Mouse (Mus musculus) c-Kit-positive CD71-positive TER-119-positive erythroid progenitor cells, embryonic 14.5 days (primary cell): ENCODE measurements at regions not wholly inside any gene's neighbourhood (a gene's known extent, or its start where the extent isn't known, plus 50 kb on each side); places are given as distances from the start of the nearest gene placed in this dataset.
A peak's percentile ranks its signal among the peaks of the same experiment; 100 is the strongest.

Experiments
- DNase-seq: peaks from one replicate; pipeline ENCODE4 v3.0.0-alpha.2; 2013; ENCODE audit warnings: low spot score

DNA sequence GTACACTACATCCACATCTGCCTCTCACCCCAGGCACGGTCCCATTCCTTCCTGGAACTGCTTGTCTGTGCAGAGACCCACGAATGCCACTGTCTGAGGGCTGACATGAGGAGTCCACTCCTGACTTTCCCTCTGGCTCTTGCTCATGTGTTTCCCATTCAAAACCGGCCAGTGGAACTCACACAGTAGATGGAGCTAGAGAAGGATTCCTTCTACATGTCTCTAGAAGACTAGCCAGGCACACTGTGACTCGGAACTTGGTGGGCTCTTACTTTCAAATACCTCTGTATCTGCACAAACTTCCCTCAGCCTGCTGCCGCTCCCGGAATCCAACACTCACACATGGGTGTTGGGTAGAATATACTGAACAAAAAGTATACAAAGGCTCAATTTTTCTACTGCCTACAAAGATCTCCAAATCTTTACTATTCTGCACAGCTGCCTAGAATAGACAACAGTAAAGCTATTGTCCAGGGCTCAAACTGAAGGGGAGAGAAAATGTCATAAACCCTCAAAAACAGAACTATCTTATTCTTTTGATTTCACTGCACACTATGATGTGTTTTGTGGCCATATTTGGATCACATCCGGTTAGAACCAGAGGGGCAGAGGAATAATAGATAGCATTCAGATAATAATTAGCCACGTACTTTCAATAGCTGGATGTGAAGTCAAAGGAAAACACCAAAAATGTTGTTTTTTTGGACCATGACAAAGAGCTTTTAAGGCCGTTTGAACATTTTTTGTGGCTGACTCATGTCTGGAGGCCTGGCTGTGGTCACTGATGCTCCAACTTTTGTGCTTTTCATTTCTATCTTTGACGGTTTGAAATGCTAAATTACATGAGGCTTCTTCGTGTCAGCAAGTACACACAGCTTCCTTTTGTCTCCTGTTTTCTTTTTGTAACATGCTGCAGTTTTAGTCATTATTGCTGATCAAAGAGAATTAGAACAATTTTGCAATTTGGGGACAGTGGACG lies 164.3 kb upstream of the Foxd3 start:
- DNase-seq, result no peak

- DNase-seq, result no peak
Measured at GRCm38 (mm10) chr4:99503221-99503744, 152.8 kb upstream of the Foxd3 start.

- DNase-seq, result no peak
Measured at GRCm38 (mm10) chr4:99511993-99512392, 144.1 kb upstream of the Foxd3 start.

DNA sequence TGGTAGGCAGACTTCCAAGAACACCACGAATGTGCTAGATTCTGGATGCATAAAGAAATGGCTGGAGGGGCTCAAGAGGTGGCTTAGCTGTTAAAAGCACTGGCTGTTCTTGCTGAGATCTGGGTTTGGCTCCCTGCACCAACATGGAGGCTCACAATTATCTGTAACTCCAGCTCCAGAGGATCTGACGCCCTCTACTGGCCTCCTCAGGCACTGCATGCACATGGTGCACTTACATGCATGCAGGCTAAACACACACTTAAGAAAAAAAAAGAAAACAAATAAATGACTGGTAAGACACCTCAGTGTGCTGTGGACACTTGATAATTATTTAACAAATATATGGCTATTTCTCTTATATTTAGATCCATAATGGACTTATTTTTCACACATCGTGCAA lies 139.2 kb upstream of the Foxd3 start:
- no peak for DNase-seq

- DNase-seq, result no peak
Measured at GRCm38 (mm10) chr4:99527441-99527840, 128.7 kb upstream of the Foxd3 start.

DNA sequence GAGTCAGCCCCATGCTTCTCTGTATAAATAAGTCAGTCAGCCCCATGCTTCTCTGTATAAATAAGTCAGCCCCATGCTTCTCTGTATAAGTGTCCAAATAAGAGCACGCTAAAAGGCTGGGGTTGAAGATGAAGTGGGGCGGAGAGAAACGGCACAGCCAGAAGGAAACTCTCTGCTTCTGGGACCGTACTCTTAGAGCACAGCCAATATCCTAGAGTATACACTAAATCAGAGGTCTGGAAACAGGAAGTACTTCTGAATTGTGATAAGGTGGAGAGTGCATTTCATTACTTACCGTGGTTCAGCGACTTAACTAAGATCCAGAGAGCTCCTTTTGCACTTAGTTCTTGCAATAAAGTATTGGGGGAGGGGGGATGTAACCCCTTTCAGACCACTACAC lies 112.1 kb upstream of the Foxd3 start:
- no peak for DNase-seq

DNA sequence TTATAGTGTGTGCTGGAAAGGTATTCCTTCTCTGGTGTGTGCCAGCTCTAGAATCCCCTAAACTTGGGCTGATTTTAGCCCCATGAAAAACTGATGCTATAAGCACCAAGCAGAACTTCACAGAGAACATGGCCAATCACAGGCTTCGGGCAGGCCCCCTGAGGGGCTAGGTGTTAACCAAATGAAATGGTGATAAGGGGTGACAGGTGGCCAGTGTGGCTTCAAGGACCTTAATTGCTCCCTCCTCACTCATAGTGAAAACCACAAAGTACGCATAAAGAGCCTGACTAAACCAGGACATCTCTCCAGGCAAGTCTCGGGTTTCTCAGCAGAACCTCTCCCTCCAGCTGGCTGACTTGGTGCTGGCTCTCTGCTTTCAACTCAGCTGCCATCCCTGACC lies 110.4 kb upstream of the Foxd3 start:
- no peak for DNase-seq

DNA sequence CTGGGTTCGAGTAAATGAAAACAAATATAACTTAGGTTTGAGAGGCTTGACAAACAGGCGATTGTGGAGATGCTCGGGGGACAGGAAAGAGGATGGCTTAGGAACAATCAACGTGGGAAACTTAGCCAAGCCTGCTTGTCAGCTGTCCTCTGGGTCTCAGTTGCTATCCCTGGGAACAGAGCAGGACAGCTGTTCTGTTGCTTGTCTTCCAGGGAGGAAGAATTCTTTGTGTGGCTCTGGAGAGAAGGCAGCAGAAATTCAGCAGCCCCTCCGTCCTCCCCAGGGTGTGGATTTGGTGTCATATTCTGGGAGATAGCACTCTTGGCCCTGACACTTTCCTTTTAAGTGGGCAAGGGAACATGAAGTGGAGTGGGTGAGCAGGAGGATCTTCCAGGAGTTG lies 98.1 kb upstream of the Foxd3 start:
- DNase-seq, result no peak

DNA sequence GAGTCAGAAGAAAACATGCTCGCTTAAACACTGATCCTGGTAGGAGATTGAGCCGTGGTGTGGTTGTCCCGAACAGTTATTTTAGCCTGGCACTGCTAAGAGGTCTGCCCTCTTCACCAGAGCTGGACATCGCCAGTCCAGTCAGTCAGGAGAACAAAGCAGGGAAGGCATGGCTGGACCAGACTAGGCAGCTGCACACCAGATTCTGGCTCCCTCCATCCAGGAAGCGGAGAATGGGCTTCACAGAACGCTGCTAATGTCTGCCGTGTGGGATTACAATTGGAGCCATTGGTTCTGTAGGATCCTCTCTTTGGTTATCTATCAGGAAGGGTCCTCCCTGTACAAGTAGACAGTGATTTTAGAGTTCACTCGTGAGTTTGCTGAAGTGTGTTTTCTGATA lies 95.5 kb upstream of the Foxd3 start:
- DNase-seq, result no peak

GRCm38 (mm10) chr4:99561506-99561937 lies 94.6 kb upstream of the Foxd3 start:
- no peak for DNase-seq

DNA sequence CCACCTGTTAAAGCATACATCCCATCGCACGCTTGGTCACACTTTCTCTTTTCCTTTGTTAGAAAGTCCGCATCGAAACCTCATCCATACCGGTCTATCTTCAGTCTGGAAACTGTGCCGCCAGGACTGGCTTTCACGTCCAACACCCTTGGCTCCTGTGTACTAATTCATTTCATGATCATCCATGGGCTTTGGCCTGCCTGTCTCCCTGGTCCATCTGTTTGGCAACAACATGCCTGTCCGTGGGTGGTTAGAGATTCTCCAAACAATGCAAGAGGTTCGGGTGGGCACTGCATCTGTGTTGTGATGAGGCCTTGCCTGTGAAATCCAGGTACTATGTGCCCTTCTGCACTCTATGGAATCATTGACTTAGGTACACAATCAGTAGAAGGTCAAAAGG lies 90.7 kb upstream of the Foxd3 start:
- no peak for DNase-seq

GRCm38 (mm10) chr4:99572841-99573642 lies 83.1 kb upstream of the Foxd3 start:
- DNase-seq, result no peak

DNA sequence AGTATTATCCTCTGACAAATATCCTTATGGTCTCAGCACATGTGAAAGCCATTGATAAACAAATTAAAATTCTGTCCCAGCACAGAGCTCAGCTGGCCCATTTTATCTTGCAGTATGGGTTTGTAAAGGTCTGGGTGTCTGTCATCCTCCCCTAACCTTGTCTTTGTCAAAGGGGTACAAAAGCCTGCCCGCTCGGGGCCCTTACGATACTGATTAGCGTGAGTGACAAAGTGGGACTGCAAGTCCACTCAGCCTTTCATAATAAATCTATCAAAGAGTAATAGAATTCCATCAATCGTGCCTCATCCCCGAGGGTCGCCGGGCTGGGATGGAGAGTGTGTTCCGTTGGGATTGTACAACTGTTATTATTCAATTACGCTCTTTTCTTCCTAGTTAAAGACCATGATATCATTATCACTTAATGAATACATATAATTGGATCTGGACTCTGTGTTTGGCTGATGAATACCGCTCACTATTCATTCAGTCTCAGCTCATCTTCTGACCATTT lies 82.0 kb upstream of the Foxd3 start:
- no peak for DNase-seq

GRCm38 (mm10) chr4:99574984-99575383 lies 81.1 kb upstream of the Foxd3 start:
- DNase-seq, result no peak

DNA sequence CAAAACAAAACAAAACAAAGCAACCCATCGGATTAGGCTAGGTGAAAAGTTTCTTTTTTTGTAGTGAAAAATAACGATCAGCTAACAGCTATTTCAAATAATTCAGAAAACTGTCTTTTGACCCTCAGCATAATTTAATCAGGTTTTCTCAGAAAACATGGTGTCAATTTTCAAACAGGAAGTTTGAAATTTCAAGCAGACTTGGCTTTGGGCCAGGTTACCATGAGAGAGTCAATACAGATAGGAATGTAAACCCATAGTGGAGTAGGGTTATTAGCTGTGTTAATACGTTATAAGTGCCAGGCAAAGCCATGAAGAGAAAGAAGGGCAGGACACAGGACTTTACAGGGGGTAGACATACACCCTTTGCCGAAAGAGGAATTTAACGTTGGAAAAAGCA lies 58.3 kb upstream of the Foxd3 start:
- DNase-seq, result no peak

GRCm38 (mm10) chr4:99600741-99601140 lies 55.4 kb upstream of the Foxd3 start:
- peak; percentile 16 for DNase-seq

DNA sequence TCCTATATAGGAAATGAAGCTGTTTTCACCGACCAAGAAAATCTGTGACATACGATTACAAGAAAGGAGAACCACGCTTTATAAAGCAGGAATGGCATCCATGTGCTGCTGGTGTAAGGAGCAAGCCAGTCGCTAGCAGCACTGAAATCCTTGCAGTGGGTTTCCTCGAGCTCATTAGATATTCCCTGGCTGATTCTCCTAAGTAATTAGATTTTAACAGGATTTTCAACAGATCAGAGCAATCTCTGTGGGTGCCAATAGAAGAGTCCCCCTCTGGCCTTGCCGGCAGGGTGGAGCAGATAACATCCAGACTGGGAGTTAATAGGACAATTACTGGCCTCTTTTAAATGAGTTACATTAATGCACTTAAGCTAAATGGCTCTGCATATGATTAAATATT lies 54.6 kb upstream of the Foxd3 start:
- DNase-seq, result no peak
